Mouse (Mus musculus): ENCODE measurements around the gene 1700028J19Rik.
"Not testable (repeated sequence)": the region's sequence is repeated elsewhere in the genome, so short reads cannot be mapped to it uniquely, and the experiment has no call there.

1700028J19Rik gene

GRCm38 (mm10) chr7:44249248-44249647 lies 2.8 kb upstream of the 1700028J19Rik start:
- no peak for DNase-seq

GRCm38 (mm10) chr7:44247971-44248370 lies 1.5 kb upstream of the 1700028J19Rik start:
- no peak for DNase-seq

GRCm38 (mm10) chr7:44246984-44247470 lies 532 bp upstream of the 1700028J19Rik start:
- peak; percentile 66 for DNase-seq

- no peak for DNase-seq
Observed at GRCm38 (mm10) chr7:44244080-44244479, 2.4 kb downstream of the 1700028J19Rik start.

- DNase-seq, result no peak
Observed at GRCm38 (mm10) chr7:44241163-44241562, 5.3 kb downstream of the 1700028J19Rik start.

GRCm38 (mm10) chr7:44240712-44241111 lies 5.8 kb downstream of the 1700028J19Rik start:
- no peak for DNase-seq

- DNase-seq, result no peak
Observed at GRCm38 (mm10) chr7:44239913-44240312, 6.6 kb downstream of the 1700028J19Rik start.

GRCm38 (mm10) chr7:44235909-44236308 lies 10.6 kb downstream of the 1700028J19Rik start, which contains the start of gene Gm36864:
TSS of gene Gm36864 (plus strand) at chr7:44236177.
- no peak for DNase-seq

- no peak for DNase-seq
Observed at GRCm38 (mm10) chr7:44225076-44225475, 21.4 kb downstream of the 1700028J19Rik start, which contains the start of gene Klk1. TSS of gene Klk1 (plus strand) at chr7:44225360.

- DNase-seq, result not testable (repeated sequence)
Observed at GRCm38 (mm10) chr7:44222335-44222734, 24.2 kb downstream of the 1700028J19Rik start.

- DNase-seq, result not testable (repeated sequence)
Observed at GRCm38 (mm10) chr7:44221601-44222000, 24.9 kb downstream of the 1700028J19Rik start.

GRCm38 (mm10) chr7:44215645-44216044 lies 30.9 kb downstream of the 1700028J19Rik start, which contains the start of gene Klk1b5:
TSS of gene Klk1b5 (plus strand) at chr7:44215945.
- DNase-seq, result no peak

GRCm38 (mm10) chr7:44208307-44208706 lies 38.2 kb downstream of the 1700028J19Rik start:
- no peak for DNase-seq

GRCm38 (mm10) chr7:44207135-44207534 lies 39.4 kb downstream of the 1700028J19Rik start, which contains the start of gene Klk1b4:
TSS of gene Klk1b4 (plus strand) at chr7:44207435.
- not testable (repeated sequence) for DNase-seq

- no peak for DNase-seq
Observed at GRCm38 (mm10) chr7:44197891-44198290, 48.6 kb downstream of the 1700028J19Rik start, which contains the start of gene Klk1b3. TSS of gene Klk1b3 (plus strand) at chr7:44198191.

GRCm38 (mm10) chr7:44193466-44193865 lies 53.0 kb downstream of the 1700028J19Rik start:
- not testable (repeated sequence) for DNase-seq

- DNase-seq, result not testable (repeated sequence)
Observed at GRCm38 (mm10) chr7:44187936-44188335, 58.6 kb downstream of the 1700028J19Rik start, which contains the start of gene Klk1b24. TSS of gene Klk1b24 (plus strand) at chr7:44188236.

GRCm38 (mm10) chr7:44186516-44186915 lies 60.0 kb downstream of the 1700028J19Rik start:
- DNase-seq, result not testable (repeated sequence)
